Mouse (Mus musculus) G1E (cell line): ENCODE results near the gene Smc3.

ENCODE experiments used
- CTCF ChIP-seq: IDR thresholded peaks from 2 replicates; pipeline ENCODE4 v1.5.1; 2012; ENCODE audit warnings: low read depth, low read length, inconsistent platforms, mixed read lengths
- GATA1 ChIP-seq: IDR thresholded peaks from 2 replicates; pipeline ENCODE4 v1.6.1; 2012; ENCODE audit warnings: borderline replicate concordance, low read length, inconsistent platforms, mixed read lengths
- GATA2 ChIP-seq: IDR thresholded peaks from 2 replicates; pipeline ENCODE4 v1.6.1; 2012; ENCODE audit warnings: low read depth, low read length, inconsistent platforms, borderline replicate concordance
- TAL1 ChIP-seq: conservative IDR thresholded peaks from 2 replicates; pipeline ENCODE4 v1.6.1; 2012; ENCODE audit warnings: low read depth, low read length, inconsistent platforms, mixed read lengths

GRCm38 (mm10) chr19:53556841-53557240, 43.4 kb upstream of the Smc3 start:
- no peak for TF ChIP-seq CTCF
- no peak for TF ChIP-seq TAL1
- no peak for TF ChIP-seq GATA1
- no peak for TF ChIP-seq GATA2
